Mouse (Mus musculus): Measurements from ENCODE around the gene Atf4. TPM values are rescaled to one million over a fixed set of nuclear protein-coding genes. Genes with fewer than 3 reads are reported as not detected.

The Atf4 gene
- polyA plus RNA-seq (2011; ENCODE audit: insufficient read length, low read depth, missing spikeins), result 364 and 499 TPM in 2 replicates

DNA sequence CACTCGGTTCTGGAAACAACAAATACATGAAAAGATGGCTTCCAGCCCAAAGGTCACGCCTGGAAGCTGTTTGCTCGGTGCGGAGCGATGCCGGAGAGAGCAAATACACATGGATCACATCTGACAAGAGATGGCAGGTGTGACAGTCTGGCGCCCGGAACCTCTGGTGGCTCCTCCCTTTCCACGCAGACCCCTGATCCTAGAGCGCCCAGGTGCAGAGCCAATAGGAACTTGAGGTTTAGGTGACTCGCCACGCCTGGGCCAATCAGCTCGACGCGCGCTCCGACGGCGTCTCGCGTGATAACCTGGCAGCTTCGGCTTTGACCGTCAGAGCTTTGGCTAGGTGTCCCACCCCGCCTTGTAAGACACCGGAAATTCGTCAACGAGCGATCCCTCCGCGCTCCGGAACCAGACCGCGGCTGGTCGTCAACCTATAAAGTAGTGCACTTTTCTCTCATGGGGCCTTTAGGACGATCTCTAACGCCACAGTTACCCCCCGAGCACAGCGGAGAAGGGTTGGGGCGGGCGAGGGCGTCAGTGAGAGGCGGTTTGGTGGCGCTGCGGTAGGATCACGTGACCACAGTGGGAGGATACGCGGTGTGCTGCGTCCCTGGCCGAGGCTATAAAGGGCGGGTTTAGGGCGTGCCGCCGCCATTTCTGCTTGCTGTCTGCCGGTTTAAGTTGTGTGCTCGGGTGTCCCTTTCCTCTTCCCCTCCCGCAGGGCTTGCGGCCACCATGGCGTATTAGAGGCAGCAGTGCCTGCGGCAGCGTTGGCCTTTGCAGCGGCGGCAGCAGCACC lies at the start of gene Atf4:
Gene Atf4, plus strand, starts transcription at position 338 of the 799 bp plus-strand sequence.
- TF ChIP-seq CTCF (IDR thresholded peaks at IDR 0.05; ENCODE audit: borderline replicate concordance, insufficient read depth, low read length) (no peak), POLR2A (IDR thresholded peaks at IDR 0.05; ENCODE audit: low read depth, low read length) (peak; percentile 100)
- peak within 1 kb of the TSS; percentile 98 for H3K27ac ChIP-seq (ENCODE audit: insufficient read depth, low read length)
- peak within 1 kb of the TSS; percentile 90 for H3K4me3 ChIP-seq (ENCODE audit: insufficient read depth, low read length)
- H3K4me1 ChIP-seq (ENCODE audit: control insufficient read depth, insufficient read depth, low read length), result peaks cover 7% of the 10 kb centered on the region; the same call in 1 of the 2 replicates

DNA sequence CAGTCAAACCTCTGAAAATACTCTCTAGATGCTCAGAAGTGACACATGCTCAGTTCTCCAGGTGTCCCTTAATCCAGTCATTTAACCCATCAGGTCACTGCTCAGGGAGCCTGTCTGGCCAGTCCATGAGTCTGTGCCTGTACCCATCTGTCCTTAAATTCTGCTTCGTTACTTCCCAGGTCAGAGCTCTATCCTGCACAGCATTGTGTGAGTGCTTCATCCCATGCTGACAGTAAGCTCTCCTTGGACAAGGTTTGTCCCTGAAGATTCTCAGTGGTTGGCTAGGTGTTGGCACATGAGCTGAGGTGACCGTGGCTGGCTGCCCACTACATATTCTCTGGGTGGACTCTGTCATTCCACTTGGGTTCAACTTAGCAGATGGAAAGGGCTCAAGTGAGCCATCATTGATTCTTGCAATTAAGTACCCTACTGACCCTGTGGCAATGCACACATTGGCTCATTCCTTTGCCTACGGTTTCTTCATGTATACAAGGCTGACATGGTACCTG lies 48.9 kb upstream of the Atf4 start:
- no peak overlapping the region for H3K4me3 ChIP-seq (ENCODE audit: insufficient read depth, low read length)
- TF ChIP-seq POLR2A (IDR thresholded peaks at IDR 0.05; ENCODE audit: low read depth, low read length) (no peak), CTCF (IDR thresholded peaks at IDR 0.05; ENCODE audit: borderline replicate concordance, insufficient read depth, low read length) (no peak)
- no peak overlapping the region for H3K27ac ChIP-seq (ENCODE audit: insufficient read depth, low read length)
- H3K4me1 ChIP-seq (ENCODE audit: control insufficient read depth, insufficient read depth, low read length), result no peaks in the 10 kb centered on the region

- Histone ChIP-seq H3K4me3 (ENCODE audit: insufficient read depth, low read length) (no peak overlapping the region), H3K27ac (ENCODE audit: insufficient read depth, low read length) (no peak overlapping the region), H3K4me1 (ENCODE audit: control insufficient read depth, insufficient read depth, low read length) (no peaks in the 10 kb centered on the region)
- TF ChIP-seq POLR2A (IDR thresholded peaks at IDR 0.05; ENCODE audit: low read depth, low read length) (no peak), CTCF (IDR thresholded peaks at IDR 0.05; ENCODE audit: borderline replicate concordance, insufficient read depth, low read length) (no peak)
Observed at GRCm38 (mm10) chr15:80208446-80208845, 46.5 kb upstream of the Atf4 start.

- Histone ChIP-seq H3K27ac (ENCODE audit: insufficient read depth, low read length) (no peak overlapping the region), H3K4me1 (ENCODE audit: control insufficient read depth, insufficient read depth, low read length) (no peaks in the 10 kb centered on the region), H3K4me3 (ENCODE audit: insufficient read depth, low read length) (no peak overlapping the region)
- TF ChIP-seq CTCF (IDR thresholded peaks at IDR 0.05; ENCODE audit: borderline replicate concordance, insufficient read depth, low read length) (no peak), POLR2A (IDR thresholded peaks at IDR 0.05; ENCODE audit: low read depth, low read length) (no peak)
Observed at GRCm38 (mm10) chr15:80213688-80214087, 41.3 kb upstream of the Atf4 start.

DNA sequence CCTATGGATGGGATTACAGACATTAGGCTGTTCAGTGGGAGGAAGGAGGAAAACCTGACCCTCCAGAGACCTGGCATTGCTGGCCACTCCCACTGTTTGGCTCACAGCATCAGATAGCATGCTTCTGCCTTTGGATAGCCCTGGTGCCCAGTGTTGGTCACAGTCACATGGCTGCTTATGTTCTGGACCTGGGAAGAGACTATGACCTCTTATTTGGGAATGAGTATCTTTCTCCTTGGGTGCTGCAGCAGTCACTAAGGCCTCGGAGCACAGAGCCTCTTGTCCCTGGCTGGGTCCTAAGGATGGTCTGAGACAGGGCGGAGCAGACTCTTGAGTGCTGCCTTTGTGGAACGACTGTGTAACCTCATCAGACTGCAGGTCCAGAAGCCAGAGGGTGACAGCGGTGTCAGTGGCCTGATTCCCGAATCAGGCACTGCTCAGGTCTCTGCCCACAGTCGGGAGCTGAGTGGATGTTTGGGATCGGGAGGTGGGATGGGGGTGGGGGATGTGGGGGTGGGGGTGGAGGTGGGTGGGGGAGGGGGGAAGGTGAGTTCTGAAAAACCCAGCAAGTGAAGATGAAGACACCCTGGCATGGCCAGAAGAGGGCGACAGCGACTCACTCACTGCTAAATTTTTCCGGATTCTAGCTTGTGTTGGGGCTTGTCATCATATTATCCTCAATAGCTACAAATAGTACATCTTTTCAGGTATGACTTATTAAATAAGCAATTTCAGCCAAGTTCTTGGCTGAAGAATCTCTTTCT lies 39.1 kb upstream of the Atf4 start:
- Histone ChIP-seq H3K27ac (ENCODE audit: insufficient read depth, low read length) (no peak overlapping the region), H3K4me3 (ENCODE audit: insufficient read depth, low read length) (no peak overlapping the region), H3K4me1 (ENCODE audit: control insufficient read depth, insufficient read depth, low read length) (peaks cover 12% of the 10 kb centered on the region)
- 0 out of 2 replicates have a peak, but pooled peaks have one; percentile 9 for TF ChIP-seq CTCF (IDR thresholded peaks at IDR 0.05; ENCODE audit: borderline replicate concordance, insufficient read depth, low read length)
- TF ChIP-seq POLR2A (IDR thresholded peaks at IDR 0.05; ENCODE audit: low read depth, low read length), result no peak

- Histone ChIP-seq H3K4me3 (ENCODE audit: insufficient read depth, low read length) (no peak overlapping the region), H3K27ac (ENCODE audit: insufficient read depth, low read length) (no peak overlapping the region), H3K4me1 (ENCODE audit: control insufficient read depth, insufficient read depth, low read length) (peaks cover 12% of the 10 kb centered on the region)
- no peak for TF ChIP-seq CTCF (IDR thresholded peaks at IDR 0.05; ENCODE audit: borderline replicate concordance, insufficient read depth, low read length)
- TF ChIP-seq POLR2A (IDR thresholded peaks at IDR 0.05; ENCODE audit: low read depth, low read length), result no peak
Observed at GRCm38 (mm10) chr15:80216480-80216820, 38.5 kb upstream of the Atf4 start.

GRCm38 (mm10) chr15:80217476-80217875 lies 37.5 kb upstream of the Atf4 start:
- H3K27ac ChIP-seq (ENCODE audit: insufficient read depth, low read length), result no peak overlapping the region
- peaks cover 12% of the 10 kb centered on the region for H3K4me1 ChIP-seq (ENCODE audit: control insufficient read depth, insufficient read depth, low read length)
- TF ChIP-seq CTCF (IDR thresholded peaks at IDR 0.05; ENCODE audit: borderline replicate concordance, insufficient read depth, low read length) (no peak), POLR2A (IDR thresholded peaks at IDR 0.05; ENCODE audit: low read depth, low read length) (no peak)
- H3K4me3 ChIP-seq (ENCODE audit: insufficient read depth, low read length), result no peak overlapping the region

DNA sequence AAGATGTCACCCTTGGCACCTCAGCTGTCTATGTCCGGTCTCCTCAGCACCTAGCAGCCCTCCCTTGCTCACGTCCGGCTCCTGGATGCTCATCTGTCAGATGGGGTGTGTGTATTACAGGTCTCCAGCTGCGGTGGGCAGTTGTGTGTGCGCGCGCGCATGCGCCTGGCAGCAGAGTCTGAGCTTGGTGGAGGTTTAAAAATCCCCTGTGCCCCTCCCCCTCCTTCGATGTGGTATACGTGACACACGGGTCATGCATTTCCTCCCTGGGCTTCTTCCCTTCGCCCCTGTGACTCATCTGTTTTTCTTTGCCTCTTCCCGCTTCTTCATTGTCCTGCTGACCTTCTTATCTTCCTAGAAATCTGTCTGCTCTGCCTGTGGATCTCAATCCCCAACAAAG lies 35.8 kb upstream of the Atf4 start:
- TF ChIP-seq CTCF (IDR thresholded peaks at IDR 0.05; ENCODE audit: borderline replicate concordance, insufficient read depth, low read length) (no peak), POLR2A (IDR thresholded peaks at IDR 0.05; ENCODE audit: low read depth, low read length) (no peak)
- Histone ChIP-seq H3K4me3 (ENCODE audit: insufficient read depth, low read length) (no peak overlapping the region), H3K27ac (ENCODE audit: insufficient read depth, low read length) (peak overlapping the region; percentile 59), H3K4me1 (ENCODE audit: control insufficient read depth, insufficient read depth, low read length) (peaks cover 12% of the 10 kb centered on the region)

DNA sequence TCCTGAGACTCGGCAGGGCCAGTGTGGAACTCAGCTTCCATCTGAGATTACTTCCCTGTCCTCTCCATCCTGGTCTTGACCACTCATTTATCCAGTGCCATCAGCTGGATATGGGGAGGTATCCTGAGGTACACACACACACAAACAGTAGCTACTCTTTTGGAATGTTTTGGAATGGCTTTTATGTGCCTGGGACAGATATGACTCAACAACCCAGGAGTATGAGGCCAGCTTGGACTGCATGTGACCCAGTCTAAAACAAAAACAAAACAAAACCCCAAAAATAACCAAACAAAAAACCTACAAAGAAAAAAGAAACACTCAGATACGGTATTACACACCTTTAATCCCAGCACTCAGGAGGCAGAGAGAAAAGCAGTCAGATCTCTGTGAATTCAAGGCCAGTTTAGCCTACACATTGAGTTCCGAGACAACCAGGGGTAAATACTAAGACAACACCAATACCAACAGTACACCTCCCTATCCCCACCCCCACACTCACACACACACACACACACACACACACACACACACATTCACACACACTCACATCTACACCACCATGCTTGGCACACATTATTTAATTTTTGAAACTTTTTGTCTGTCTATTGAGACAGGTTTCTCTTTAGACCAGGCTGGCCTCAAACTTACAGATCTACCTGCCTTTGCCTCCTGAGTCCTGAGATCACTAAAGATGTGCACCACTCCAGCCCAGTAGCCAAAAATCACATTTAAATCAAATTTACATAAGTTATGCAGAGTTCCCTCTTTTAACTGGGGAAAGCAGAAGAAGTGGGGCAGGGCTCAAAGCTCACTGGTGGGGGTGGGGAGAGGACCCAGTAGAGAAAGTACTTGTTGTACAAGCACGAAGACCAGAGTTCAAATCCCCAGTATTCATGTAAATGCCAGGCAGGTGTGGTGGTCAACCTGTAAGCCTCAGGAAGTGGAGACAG lies 35.0 kb upstream of the Atf4 start:
- no peak for TF ChIP-seq POLR2A (IDR thresholded peaks at IDR 0.05; ENCODE audit: low read depth, low read length)
- no peak for TF ChIP-seq CTCF (IDR thresholded peaks at IDR 0.05; ENCODE audit: borderline replicate concordance, insufficient read depth, low read length)
- H3K4me3 ChIP-seq (ENCODE audit: insufficient read depth, low read length), result no peak overlapping the region
- H3K4me1 ChIP-seq (ENCODE audit: control insufficient read depth, insufficient read depth, low read length), result peaks cover 12% of the 10 kb centered on the region
- H3K27ac ChIP-seq (ENCODE audit: insufficient read depth, low read length), result peak overlapping the region; percentile 59
